Mouse (Mus musculus) hematopoietic stem cell, adult 5-6 weeks (primary cell): ENCODE results near the gene Dmkn. TPM values are rescaled to one million over a fixed set of nuclear protein-coding genes. Genes with fewer than 3 reads are reported as not detected.
"Not testable (repeated sequence)": the region's sequence is repeated elsewhere in the genome, so short reads cannot be mapped to it uniquely, and the experiment has no call there.

Source experiments
- ATAC-seq, 2 experiments: fragments of 125-278 bp in 1 of 2; replicated peaks in 1 of 2; 2 replicates each; pipeline ENCODE4 v1.8.0; 2016 to 2017; ENCODE audit warnings: inconsistent platforms in 2 of 2, mild to moderate bottlenecking in 2 of 2, moderate number of reproducible peaks in 2 of 2, low read depth in 1 of 2, moderate TSS enrichment in 1 of 2; ENCODE audit not compliant: low FRiP score in 2 of 2, poor library complexity in 2 of 2, severe bottlenecking in 2 of 2, insufficient read depth in 1 of 2, low TSS enrichment in 1 of 2
- total RNA-seq: library from RNA; stranded (forward); fragments of 172-1452, 232-1000 nt; gene quantifications from 2 replicates; pipeline ENCODE4 v1.2.3, GENCODE M21; 2017

The Dmkn gene
- 5.8 TPM in 1 of 2 replicates, not detected in the other for total RNA-seq

GRCm38 (mm10) chr7:30763456-30763855 is at the start of gene Dmkn:
Gene Dmkn, plus strand, starts transcription at chr7:30763756.
- ATAC-seq: no peak

- peak; percentile 90 to 94 for ATAC-seq
Observed at GRCm38 (mm10) chr7:30717006-30717715, 46.4 kb upstream of the Dmkn start.

- no peak for ATAC-seq
Observed at GRCm38 (mm10) chr7:30717716-30718046, 45.9 kb upstream of the Dmkn start.

GRCm38 (mm10) chr7:30719669-30720068 is 43.9 kb upstream of the Dmkn start:
- no peak for ATAC-seq

GRCm38 (mm10) chr7:30721286-30721685 is 42.3 kb upstream of the Dmkn start:
- ATAC-seq: no peak

DNA sequence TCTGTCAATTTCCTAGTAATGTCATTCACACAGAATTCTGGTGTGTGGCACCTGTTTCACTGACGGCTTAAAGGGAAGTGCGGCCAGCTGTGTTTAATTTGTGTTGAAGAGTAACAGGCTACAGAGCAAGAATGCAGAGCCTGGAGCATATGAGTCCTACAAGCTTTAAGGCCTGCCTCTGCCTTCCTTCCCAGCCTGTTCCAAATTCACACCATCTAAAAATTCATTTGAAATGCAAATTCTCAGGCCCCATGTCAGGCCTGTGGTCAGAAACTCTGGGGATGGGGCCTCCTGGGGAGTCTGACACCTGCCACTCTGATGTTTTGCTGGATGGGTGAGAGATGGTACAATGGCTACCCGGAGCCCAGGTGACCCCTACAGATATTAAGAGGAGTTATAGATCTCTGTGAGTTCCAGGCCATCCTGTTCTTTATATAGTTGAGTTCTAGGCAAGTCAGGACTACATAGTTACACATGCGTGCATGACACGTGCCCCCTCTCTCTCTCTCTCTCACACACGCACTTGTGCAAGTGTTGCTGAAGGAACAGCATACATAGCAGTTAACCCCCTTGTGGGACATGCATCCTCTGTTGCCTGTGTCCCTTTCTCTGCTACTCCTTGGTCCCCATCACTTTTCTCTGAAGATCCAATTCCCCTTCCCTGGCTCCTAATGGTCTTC is 40.1 kb upstream of the Dmkn start:
- no peak for ATAC-seq

- no peak for ATAC-seq
Observed at GRCm38 (mm10) chr7:30728214-30728613, 35.3 kb upstream of the Dmkn start.

DNA sequence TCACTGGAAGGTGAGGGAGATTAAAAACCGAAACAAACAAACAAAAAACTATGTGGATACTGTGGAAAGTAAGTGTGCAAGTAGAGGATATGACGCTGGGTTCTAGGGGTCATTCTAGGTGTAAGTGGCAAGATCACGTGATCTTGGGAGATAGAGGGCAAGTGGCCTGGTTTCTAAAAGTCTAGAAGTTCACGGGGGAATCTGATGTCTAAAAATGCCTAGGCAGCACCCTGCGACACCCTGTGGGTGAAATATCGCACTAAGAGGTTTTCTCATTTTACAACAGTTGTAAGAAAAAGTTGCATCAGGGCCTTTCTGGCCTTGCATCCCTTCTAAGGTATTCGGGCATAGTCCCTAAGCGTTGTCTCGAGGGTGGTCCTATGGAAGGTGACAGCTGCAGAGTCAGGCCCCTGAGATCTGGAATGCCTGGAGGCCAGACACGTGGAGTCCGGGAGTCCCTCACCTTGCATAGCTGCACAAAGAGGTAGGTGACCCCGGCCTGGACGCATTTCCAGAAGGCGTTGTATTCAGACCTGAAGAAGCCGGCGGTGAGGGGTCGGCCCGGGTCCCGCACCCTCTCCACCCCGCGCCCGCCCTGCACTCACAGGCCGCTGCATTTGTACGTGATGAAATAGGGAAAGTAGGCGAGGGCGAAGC is 34.7 kb upstream of the Dmkn start:
- 0 out of 4 replicates have a peak, but pooled peaks of 1 of the 2 experiments have one; percentile 0 for ATAC-seq

DNA sequence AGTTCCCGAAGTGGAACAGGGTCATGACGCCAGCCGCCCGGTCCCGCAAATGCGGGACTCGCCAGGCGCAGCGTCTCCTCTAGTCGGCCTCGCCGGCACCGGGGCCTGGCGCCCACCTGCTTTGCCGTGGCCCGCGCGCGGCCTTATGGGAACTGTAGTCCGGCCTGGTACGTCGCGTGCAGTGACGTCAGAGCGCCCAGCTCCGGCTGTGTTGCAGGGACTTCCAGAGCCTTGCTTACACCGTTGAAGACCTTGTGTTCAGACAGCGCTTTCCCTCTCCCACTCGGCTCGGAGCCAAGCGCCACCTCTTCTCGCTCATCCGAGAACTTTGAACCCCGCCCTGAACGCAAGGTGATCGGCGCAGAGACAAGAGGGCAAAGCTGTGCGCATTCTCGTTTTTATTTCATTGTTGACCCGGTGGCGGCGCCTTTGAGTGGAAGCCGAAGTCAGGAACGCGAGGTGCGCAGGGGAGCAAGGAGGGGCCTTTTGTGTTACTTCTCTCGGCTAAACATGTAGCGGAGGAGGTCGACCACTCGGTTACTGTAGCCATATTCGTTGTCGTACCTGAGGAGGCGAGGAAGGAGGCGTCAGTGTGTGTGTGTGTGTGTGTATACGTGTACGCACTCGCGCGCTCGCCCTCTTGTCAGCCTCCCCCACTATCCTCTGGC is 34.0 kb upstream of the Dmkn start, which contains the start of gene Tmem147:
TSS of gene Tmem147 (minus strand) at position 145 of the 668 bp plus-strand sequence.
- ATAC-seq: peak; percentile 94

DNA sequence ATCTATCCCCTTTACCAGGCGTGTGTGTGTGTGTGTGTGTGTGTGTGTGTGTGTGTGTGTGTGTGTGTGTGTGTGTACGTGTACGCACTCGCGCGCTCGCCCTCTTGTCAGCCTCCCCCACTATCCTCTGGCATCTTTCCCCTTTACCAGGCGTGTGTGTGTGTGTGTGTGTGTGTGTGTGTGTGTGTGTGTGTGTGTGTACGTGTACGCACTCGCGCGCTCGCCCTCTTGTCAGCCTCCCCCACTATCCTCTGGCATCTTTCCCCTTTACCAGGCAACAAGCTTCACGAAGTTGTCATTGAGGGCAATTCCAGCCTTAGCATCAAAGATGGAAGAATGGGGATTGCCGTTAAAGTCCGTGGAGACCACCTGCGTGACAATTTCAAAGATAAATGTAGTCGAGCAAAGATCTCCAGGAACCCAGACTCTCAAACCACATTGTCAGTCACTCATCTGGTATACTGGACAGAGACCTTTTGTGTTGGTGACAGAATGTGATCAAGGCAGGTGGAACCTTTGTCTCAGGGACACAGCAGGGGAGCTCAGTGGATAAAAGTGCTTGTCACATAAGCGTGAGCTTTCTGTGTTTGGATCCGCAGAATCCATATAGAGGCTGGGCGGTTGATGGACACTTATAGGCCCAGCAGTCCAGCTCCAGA is 33.4 kb upstream of the Dmkn start:
- peak in 1 of 2 experiments; percentile 6; a peak in 1 of 4 replicates for ATAC-seq

GRCm38 (mm10) chr7:30736211-30736610 is 27.3 kb upstream of the Dmkn start:
- no peak for ATAC-seq

DNA sequence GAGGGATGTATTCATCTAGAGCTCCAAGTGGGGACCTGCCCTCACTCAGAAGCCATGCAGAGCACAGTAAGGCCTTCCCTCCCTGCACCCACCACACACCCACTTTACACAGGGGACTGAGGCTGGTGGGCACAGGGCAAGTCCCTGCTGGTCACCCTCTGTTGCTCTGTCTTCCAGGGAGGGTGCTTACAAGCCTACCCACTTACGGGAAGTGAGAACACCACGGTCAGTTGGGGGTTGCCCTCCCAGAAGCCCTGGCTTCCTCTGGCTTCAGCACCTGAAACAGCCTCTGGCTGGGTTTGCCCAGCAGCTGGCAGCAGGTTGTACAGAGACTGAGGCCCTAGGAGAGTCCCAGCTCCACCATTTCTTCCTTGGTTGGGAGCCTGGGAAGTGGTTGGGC is 21.0 kb upstream of the Dmkn start:
- ATAC-seq: not testable (repeated sequence)

DNA sequence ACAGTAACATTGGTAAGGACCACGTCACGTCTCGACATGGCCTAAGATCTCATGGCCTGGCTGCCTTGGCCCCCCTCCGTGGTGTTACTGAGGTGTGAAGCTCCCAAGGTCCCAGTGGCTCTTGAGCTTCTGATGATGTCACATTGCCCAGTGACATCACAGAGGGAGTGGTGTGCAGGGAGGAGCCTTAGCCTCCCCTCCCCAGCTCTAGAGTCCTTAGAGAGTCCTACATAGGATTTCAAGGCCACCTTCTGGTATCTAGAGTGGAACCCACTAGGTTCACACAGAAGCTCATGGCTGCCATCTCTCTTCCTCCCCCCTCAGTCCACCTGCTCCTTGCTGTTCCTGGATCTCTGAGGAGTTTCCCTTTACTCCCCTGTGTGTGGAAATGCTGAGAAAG is 19.9 kb upstream of the Dmkn start, which contains the start of gene Gapdhs:
TSS of gene Gapdhs (minus strand) at position 65 of the 400 bp plus-strand sequence.
- not testable (repeated sequence) for ATAC-seq

DNA sequence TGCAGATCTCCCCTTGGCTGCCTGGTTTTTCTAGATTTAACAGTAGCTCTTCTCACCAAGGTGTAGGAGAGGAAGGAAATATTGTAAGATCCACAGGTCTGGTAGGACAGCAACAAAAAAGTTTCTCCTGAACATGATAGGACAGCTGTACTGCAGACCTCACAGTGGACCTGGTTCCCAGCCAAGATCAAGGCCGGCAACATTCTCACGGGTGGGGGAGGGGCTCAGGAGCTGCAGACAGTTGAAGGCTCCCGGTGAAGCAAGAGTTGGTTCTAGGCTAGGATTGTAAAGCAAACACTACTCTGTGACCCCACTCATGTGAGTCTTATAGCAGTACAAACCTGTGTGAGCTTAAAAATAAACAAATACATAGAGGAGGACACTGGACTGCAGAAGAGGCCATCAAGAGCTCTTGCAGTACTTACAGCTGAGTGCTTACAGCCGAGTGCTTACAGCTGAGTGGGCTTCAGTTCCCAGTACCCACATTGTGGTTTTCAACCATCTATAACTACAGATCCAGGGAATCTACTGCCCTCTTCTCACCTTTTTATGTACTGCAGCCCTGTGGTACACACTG is 19.4 kb upstream of the Dmkn start:
- no peak for ATAC-seq

DNA sequence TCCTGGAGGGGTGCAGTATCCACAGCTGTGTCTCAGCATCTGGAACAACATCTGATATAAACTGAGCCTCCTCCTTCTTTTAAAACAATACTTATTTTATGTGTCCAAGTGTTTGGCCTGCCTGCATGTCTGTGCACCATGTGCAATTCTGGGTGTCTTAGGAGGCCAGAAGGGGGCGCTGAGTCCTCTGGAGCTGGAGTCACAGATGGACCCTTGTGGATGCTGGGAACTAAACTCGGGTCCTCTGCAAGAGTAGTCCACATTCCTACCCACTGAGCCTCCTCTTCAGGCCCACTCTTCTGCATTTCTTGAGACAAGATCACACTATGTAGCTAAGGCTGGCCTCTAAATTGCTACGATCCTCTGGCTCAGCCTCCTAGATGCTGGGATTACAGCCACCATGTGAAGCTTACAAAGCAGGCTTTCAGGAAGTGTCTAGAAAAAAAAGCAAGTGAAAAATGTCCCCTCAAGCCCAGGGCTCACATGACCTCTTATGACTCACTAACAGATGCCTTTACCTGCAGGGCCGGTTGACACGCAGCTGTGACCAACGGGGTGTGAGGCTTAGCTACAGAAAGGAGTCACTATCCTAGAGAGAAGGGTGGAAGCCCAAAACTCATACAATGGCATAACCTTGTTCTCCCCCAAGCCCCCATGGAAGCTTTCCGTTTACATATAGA is 15.9 kb upstream of the Dmkn start:
- ATAC-seq: no peak

DNA sequence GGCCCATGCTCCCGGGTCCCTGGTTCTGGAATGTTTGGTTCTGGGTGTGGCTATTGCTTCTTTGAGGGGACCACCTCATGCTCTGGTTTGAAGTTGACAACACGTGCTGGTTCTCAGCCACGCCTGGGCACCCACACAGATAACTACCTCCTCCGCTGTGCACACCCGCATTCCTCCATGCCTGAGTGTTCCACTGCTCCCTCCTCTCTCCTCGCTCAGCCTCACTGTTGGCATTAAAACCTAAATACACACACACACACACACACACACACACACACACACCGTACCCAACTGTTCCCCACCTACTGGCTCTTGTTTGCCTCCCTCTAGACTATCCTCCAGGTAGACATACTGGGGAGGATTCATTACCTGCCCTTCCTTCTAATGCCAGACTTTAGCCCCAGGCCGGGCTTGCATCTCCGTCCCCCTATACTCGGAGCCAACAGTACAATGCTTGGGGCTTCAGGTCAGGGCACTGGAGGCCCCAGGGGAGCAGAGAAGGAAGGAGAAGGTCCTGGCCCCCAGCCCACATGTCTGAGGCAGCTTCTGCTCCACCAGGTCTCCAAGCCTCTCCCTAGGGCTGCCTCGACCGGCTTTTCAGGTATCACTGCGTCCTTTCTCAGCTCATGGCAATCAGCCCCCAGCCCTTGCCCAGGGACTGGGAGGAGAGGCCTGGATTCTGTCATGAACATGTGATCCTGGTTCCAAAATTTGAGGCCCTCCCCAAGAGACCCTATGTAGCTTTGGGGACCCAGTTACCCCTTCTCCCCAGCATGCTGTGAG is 13.5 kb upstream of the Dmkn start:
- ATAC-seq: no peak
